Mouse (Mus musculus) A20 (cell line): Measurements from ENCODE around the gene Naaa.

Experiments
- DNase-seq: peaks from one replicate; pipeline ENCODE4 v3.0.0-alpha.2; 2011; ENCODE audit warnings: low read depth, low spot score

Gene Naaa

GRCm38 (mm10) chr5:92277437-92278394 is at the start of gene Naaa:
Gene Naaa (minus strand): TSS chr5:92278170.
- DNase-seq: peak; percentile 97

GRCm38 (mm10) chr5:92327367-92327766 is 49.4 kb upstream of the Naaa start:
- no peak for DNase-seq

GRCm38 (mm10) chr5:92323264-92323663 is 45.3 kb upstream of the Naaa start:
- no peak for DNase-seq

- no peak for DNase-seq
Measured at GRCm38 (mm10) chr5:92322612-92323011, 44.6 kb upstream of the Naaa start.

- DNase-seq: no peak
Measured at GRCm38 (mm10) chr5:92321631-92322400, 43.8 kb upstream of the Naaa start.

- no peak for DNase-seq
Measured at GRCm38 (mm10) chr5:92318596-92318995, 40.6 kb upstream of the Naaa start.

GRCm38 (mm10) chr5:92318119-92318518 is 40.1 kb upstream of the Naaa start:
- DNase-seq: peak; percentile 39

- no peak for DNase-seq
Measured at GRCm38 (mm10) chr5:92313776-92314175, 35.8 kb upstream of the Naaa start.

- peak; percentile 89 for DNase-seq
Measured at GRCm38 (mm10) chr5:92312046-92312715, 34.2 kb upstream of the Naaa start.

GRCm38 (mm10) chr5:92309681-92310511 is 31.9 kb upstream of the Naaa start, which contains the start of gene Sdad1:
Gene Sdad1 (minus strand): TSS chr5:92310479.
- DNase-seq: peak; percentile 95

GRCm38 (mm10) chr5:92304291-92304690 is 26.3 kb upstream of the Naaa start:
- no peak for DNase-seq

- no peak for DNase-seq
Measured at GRCm38 (mm10) chr5:92302149-92302840, 24.3 kb upstream of the Naaa start.

- DNase-seq: no peak
Measured at GRCm38 (mm10) chr5:92294525-92294924, 16.6 kb upstream of the Naaa start.

GRCm38 (mm10) chr5:92291652-92292414 is 13.9 kb upstream of the Naaa start:
- no peak for DNase-seq

- no peak for DNase-seq
Measured at GRCm38 (mm10) chr5:92287840-92288239, 9.9 kb upstream of the Naaa start.

- no peak for DNase-seq
Measured at GRCm38 (mm10) chr5:92283107-92283506, 5.1 kb upstream of the Naaa start.

- DNase-seq: no peak
Measured at GRCm38 (mm10) chr5:92282571-92282970, 4.6 kb upstream of the Naaa start.

- peak; percentile 90 for DNase-seq
Measured at GRCm38 (mm10) chr5:92278942-92279537, 1.1 kb upstream of the Naaa start.

GRCm38 (mm10) chr5:92270496-92270895 is 7.5 kb downstream of the Naaa start:
- DNase-seq: no peak
